Mouse (Mus musculus) splenic B cell, adult 2 months (primary cell): ENCODE measurements around the gene Sv2b.
A peak's percentile ranks its signal among the peaks of the same experiment; 100 is the strongest.
"Not testable (repeated sequence)": the region's sequence is repeated elsewhere in the genome, so short reads cannot be mapped to it uniquely, and the experiment has no call there.

ENCODE experiments used
- DNase-seq: peaks from one replicate; pipeline ENCODE4 v3.0.0-alpha.2; 2011; ENCODE audit warnings: low read depth, low spot score
- H3K27me3 ChIP-seq: 2 replicates; pipeline ENCODE4 v1.6.1; 2012; ENCODE audit warnings: mild to moderate bottlenecking, low read length, moderate library complexity, mixed read lengths; ENCODE audit not compliant: control insufficient read depth, poor library complexity, insufficient read depth, severe bottlenecking
- H3K36me3 ChIP-seq: 2 replicates; pipeline ENCODE4 v1.6.1; 2012; ENCODE audit warnings: mild to moderate bottlenecking, low read length, moderate library complexity, mixed read lengths; ENCODE audit not compliant: control insufficient read depth, poor library complexity, insufficient read depth, severe bottlenecking

Gene Sv2b

DNA sequence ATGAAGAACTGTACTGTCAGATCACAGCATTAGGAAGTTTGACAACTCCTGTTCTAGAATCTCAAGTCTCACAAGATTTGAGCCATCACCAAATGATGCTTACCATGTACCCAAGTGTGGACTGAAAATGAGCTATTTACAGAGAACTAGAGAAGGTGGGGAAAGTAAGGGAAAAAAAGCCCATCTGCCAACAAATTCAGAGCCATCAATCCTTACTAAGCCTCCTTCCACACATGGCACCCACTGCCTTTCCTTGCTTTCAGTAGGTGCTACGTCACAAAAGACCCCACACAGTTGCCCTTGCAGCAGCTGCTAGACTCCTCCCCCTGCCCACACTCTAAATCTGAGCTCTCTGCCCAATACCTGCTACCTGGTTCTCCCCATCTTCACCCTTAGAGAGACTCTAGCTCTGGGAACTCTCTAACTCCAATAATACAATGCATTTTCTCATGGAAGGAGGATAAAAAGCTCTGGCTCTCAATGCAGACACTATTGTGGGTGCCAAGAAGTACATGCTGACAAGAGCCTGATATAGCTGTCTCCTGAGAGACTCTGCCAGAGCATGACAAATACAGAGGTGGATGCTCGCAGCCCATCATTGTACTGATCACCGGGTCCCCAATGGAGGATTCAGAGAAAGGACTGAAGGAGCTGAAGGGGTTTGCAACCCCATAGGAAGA is 101.0 kb downstream of the Sv2b start:
- Histone ChIP-seq H3K27me3 (no peaks in the 10 kb centered on the region), H3K36me3 (no peaks in the 10 kb centered on the region)

DNA sequence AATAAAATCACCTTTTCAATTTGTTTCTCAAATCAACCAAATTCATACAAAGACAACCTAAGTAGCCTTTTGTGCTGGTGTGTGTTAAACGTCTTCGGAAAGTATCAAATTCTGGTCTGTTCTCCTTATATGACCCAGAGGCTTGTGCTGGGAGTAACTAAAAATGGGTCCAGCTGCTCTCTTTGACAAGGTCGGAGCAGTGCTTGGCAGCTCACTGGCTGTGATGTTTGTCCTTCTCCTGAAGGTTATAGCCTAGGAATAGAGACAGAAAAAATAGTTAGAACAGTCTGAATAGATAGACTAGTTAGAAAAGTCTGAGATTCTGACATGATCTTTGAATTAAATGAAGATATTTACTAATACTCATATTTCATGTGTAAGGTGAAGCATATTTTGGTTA is 102.4 kb downstream of the Sv2b start:
- no peaks in the 10 kb centered on the region for H3K27me3 ChIP-seq
- no peak for DNase-seq
- no peaks in the 10 kb centered on the region for H3K36me3 ChIP-seq

More for the DNA sequence above, 101.0 kb downstream of the Sv2b start:
- DNase-seq = no peak

DNA sequence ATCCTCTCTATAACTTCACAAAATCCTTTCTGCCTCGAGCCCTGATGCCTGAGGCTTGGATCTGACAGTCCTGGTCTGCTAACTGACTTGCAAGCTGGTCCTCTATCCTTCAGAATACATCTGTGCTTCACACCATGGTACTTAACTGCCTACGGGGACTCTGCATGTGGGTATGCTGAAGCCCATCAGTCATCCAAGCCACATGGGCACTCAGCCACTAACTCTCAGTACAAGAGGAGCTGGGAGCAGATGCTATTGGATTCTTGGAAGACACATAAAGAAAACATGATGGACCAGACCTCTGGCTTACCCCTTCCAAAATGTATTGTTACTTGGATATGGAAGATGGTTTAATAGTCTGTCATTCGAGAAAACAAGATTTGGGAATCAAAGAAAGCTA is 103.7 kb downstream of the Sv2b start:
- no peaks in the 10 kb centered on the region for H3K36me3 ChIP-seq
- no peaks in the 10 kb centered on the region for H3K27me3 ChIP-seq
- DNase-seq = no peak

DNA sequence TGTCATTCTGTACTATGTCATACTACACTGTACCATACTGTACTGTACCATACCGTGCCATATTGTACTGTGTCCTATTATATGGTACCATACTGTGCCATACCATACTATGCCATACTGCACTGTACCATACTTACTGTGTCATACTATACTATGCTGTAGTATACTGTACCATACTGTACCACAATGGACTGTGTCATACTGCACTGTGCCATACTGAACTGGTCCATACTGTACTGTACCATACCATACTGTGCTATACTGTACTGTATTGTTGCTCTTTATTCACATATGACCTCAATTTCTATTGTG is 114.2 kb downstream of the Sv2b start:
- H3K27me3 ChIP-seq, DNase-seq, H3K36me3 ChIP-seq: not testable (repeated sequence)

DNA sequence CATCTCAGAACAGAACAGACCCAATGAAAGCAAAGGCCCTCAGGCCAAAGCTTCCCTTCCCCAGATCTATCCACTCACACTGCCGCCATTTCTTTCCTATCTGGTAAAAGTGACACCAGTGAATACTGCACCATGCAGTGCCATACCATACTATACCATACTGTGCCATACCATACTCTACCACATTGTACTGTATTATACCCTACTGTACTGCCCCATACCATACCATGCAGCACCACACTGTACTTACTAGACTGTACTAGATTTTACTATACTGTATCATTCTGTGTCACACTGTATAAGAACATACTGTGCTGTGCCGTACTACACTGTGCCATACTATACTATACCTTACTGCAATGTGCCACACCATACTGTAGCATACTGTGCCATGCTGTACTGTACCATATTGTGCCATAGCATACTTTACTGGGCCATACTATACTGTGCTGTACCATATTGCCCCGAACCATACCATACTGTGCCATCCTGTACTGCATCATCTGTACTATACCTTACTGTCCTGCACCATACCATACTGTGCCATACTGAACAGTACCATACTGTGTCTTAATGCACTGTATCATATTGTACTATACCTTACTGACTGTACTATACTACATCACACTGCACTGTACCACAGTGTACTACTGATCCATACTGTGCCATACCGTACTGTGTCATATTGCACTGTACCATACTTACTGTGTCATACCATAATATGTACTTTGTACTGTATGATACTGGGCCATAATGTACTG is 114.7 kb downstream of the Sv2b start:
- Histone ChIP-seq H3K36me3 (no peaks in the 10 kb centered on the region), H3K27me3 (no peaks in the 10 kb centered on the region)
- DNase-seq = no peak

DNA sequence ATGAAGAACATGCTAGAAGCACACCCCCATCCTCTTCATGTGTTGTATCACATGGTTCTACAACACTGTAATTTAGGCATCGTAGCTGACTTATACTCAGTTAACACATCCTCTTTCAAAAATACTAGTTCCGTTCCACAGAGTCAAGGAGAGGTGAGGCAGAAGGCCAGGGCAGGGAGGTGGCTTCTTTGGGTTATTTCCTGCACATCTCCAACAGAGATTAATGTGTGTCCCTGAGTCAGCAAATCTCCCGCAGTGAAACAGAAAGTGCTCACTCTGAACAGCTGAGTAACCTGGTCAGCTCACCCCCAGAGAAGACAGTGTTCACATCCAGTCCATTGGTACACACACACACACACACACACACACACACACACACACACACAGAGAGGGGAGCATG is 118.9 kb downstream of the Sv2b start:
- DNase-seq = no peak
- Histone ChIP-seq H3K36me3 (no peaks in the 10 kb centered on the region), H3K27me3 (no peaks in the 10 kb centered on the region)

DNA sequence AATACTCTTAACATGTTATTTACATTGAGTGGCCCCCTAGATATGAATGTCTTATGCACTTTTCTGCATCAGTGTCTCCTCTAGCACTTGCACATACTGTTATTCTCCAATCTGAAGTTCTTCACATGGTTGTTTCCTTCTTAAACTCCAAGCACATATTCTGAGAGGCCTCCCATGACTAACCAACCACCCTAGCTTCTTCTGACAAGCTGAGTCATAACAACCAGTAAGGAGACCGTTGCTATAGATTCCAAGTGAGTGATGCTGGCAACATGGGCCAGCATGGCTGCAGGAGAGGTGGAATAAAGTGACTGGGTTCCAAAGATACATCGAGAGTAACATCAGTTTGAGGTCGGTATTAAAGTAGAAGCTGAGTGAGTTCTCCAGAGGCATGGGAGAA is 134.0 kb downstream of the Sv2b start:
- no peaks in the 10 kb centered on the region for H3K27me3 ChIP-seq
- DNase-seq = no peak
- H3K36me3 ChIP-seq = no peaks in the 10 kb centered on the region

DNA sequence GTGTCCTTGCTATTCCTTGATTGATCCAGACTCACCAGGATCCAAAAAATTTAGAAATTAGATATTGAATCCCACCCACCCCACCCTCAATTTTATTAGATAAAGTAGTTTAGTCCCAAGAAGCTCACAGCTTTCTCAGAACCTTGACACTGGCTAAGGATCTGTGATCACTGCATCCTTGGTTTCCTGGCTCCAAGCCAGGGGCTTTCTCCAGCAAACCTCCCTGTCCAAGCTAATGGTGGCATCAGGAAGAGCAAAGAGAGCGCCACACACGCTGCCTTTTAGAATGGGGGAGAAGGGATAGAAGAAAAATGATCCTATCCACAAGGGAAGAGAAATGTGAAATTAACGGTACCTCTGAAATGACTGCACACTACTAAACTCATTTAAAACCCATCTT is 141.6 kb downstream of the Sv2b start:
- H3K36me3 ChIP-seq = no peaks in the 10 kb centered on the region
- H3K27me3 ChIP-seq = no peaks in the 10 kb centered on the region
- DNase-seq = no peak

DNA sequence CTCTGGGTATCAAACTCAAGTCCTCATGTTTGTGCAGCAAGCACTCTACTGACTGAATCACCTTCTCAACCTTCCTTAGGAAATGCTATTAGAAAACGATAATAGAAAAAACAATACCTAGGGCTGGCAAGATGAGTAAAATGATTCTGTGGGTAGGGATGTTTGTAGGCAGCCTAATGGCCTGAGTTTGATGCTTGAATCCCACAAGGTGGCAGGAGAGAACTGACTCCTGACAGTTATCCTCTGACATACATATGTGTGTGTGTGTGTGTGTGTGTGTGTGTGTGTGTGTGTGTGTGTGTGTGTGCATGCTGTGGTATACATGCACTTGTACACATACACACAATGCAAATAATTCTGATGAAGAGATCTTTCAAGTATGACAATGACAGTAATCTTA is 161.9 kb downstream of the Sv2b start:
- no peaks in the 10 kb centered on the region for H3K27me3 ChIP-seq
- no peak for DNase-seq

DNA sequence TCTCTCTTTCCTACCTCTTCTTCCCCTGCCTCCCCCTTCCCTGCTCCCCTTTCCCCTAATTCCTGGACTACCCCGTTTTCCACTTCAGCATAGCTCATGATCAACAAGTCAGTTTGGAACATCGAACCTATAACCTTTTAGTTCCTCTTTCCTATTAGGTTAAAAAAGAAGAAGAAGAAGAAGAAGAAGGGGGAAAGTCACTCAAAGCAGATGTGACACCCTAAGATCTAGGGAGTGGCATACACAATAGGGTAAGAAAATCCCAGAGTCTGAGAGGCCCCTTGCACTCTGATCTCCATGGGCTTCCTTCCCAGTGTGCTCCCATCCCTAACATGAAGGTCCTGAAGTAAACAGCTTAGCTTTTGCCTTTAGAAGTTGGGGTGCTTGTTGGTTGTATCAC is 166.3 kb downstream of the Sv2b start:
- Histone ChIP-seq H3K36me3 (no peaks in the 10 kb centered on the region), H3K27me3 (no peaks in the 10 kb centered on the region)
- peak; percentile 19 for DNase-seq

More for the DNA sequence above, 161.9 kb downstream of the Sv2b start:
- H3K36me3 ChIP-seq = no peaks in the 10 kb centered on the region

DNA sequence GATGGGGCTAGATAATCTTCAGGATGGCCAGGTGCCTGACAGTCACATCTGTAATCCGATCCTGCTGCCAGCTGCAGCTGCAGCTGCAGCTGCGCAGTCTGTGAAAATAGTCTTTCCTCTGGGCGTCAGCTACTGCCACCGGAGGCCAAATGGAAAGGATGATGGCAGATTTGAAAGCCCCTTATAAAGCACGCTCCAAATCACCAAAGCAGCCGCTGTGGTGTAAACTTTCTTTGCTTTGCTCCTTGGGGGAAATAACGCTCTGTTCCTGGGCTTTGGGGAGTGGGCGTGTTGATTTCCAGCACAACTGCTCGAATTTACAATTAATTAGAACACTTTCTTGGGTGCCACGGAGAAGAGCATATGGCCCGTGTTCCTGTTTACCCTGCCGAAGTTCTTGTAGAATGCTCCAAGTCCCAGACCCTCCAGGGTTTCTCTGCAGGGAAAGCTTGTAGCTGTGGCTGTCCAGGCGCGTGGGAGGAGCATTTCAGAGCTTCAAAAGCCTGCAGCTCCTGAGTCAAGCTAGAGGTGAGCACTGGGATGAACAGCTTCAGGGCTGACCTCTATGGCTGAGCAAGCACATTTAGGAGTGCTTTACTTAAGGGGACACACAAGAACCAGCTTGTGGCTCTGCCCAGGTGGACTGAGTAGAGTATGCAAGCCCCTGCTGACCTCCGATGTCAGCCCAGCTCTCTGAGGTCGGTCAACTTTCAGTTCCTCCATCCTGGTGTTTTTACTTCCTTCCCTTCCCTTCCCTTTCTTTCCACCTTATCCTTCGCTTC is 167.0 kb downstream of the Sv2b start:
- no peaks in the 10 kb centered on the region for H3K36me3 ChIP-seq

DNA sequence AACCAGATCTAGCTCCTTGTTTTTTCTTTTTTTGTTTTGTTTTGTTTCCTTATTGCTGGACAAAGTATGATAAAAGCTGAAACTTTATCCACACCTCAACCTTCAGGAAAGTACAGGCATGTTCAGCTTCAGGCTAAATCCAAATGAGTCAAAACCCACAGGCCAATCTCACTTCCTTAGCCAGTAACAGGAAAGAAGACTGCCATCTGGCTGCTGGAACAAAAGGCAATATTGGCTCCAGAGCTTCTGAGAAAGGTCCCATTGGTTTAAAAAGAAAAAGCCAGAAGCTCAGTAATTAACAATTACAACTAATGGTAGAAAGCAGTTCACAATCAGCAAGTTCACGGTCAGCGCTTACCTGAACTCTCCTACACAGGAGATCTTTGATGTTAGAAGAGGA is 169.8 kb downstream of the Sv2b start:
- no peak for DNase-seq
- H3K27me3 ChIP-seq = no peaks in the 10 kb centered on the region
- H3K36me3 ChIP-seq = no peaks in the 10 kb centered on the region

More for the DNA sequence above, 167.0 kb downstream of the Sv2b start:
- DNase-seq = peak; percentile 23
- H3K27me3 ChIP-seq = no peaks in the 10 kb centered on the region

DNA sequence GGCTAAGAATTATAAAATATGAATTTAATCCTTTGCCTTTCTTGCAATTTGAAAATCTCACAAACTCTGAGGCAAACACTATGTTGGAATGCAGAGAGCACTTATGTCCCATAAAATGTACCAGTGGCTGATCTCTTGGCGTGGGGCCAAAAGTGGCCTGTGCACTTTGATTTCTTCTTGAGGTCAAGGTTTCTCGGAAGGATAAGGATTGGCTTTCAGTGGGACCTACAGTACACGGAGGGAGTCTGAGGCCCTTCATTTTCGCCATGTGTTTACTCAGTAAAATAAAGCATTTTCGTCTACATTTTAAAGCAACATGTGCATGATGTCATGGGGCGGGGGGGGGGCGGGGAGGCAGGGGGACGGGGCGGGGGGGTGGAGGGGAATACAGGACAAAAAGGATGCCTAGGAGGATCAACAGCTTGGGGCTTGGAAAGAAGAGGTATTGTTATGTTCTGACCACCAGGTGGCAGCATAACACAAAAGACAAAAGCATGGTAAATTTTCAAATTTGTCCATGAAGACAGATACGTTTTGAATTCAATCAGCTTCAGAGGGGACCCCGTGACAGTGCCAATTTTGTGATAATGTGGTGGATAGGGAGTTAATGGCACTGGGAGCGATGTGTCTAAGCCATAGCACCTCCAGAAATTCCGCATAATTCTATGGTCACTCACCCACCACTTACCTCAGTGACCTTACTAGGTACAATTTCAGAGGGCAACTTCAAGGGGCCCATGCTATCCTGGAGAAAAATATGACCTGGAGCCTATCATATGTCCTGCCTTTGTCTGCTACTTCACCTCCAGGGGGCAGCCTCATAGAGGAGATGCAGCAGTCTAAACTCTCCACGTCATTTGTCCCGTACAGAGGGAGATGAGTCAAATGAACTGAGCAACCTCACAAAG is 174.1 kb downstream of the Sv2b start:
- DNase-seq = peak; percentile 75
- Histone ChIP-seq H3K27me3 (no peaks in the 10 kb centered on the region), H3K36me3 (no peaks in the 10 kb centered on the region)

DNA sequence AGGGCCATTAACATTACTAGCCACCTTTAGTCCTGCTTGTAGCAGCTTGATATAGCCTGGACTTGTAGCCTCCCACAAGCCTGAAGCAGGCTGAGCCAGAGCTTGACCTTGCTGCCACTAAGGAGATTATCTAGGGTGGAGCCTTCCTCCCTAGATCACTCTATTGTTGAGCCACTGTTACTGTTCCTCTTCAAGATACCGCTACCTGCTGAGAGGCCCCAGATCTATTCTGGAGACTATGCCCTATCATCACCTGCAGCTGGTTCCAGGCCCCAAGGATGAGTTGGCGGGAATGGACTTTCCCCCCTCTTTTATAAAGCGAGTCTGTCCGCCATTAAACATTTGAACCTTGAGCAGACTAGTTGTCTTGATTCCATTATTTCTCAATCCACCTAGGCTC is 181.0 kb downstream of the Sv2b start:
- no peaks in the 10 kb centered on the region for H3K36me3 ChIP-seq
- DNase-seq = no peak
- H3K27me3 ChIP-seq = no peaks in the 10 kb centered on the region
